Comparison of ENCODE assay signal across 28 mouse cellular contexts in the genomic region with DNA sequence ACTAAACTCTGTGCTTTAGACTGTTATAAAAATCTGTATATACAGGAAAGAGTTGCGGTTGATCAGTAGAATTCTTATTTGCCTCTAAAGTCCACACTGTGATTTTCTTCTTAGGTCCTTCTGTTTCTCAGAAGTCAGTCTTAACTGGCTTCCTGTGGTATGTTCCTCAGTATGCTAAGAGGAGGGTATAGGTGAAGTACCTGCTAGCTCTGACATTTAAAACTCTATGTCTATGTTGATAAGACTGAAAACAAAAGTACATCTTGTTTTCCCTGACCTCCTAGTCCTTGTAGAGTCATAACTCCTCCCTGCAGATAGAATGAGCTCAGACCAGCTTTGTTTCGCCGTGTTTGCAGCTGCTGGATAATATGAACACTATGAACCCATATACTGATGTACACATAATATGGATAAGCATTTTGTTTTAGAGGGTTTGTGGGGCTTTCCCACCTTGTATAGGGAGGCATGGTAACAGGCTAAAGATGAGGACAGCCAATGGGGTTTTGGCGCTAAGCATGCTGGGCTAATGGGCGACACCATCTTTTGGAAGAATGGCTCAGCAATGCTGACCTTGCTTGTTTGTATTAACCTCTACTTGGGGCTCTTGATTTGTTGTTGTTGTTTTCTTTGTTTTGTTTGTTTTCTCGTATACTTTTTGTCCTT. TPM values are rescaled to one million over a fixed set of nuclear protein-coding genes. Genes with fewer than 3 reads are reported as not detected.
"Had no signal": no experiment of that assay in that cellular context is flagged by ENCODE, and none has a peak within 500 bp of the region (broad histone marks: within the 10 kb centered on the region; RNA-seq: fewer than 3 reads in every experiment).

No protein-coding gene starts in this region.

- H3K4me2 ChIP-seq: heart, embryonic 12.5 days; hindbrain, embryonic 12.5 days; hindbrain, embryonic 14.5 days; intestine, embryonic 15.5 days; kidney, embryonic 15.5 days; limb, embryonic 12.5 days; liver, embryonic 11.5 days; liver, embryonic 13.5 days; liver, embryonic 15.5 days had no signal

- ATAC-seq: hindbrain, embryonic 16.5 days; intestine, embryonic 15.5 days had no signal

- H3K27ac ChIP-seq: gastrocnemius, adult 2 months; heart, adult 2 months; hindbrain, embryonic 10.5 days; hindbrain, embryonic 12.5 days; hindbrain, embryonic 14.5 days; intestine, embryonic 15.5 days; kidney, embryonic 15.5 days; kidney, postnatal 0 days; left cerebral cortex, adult 2 months; limb, embryonic 10.5 days; limb, embryonic 12.5 days; liver, embryonic 13.5 days; liver, embryonic 15.5 days had no signal

- DNase-seq: gastrocnemius, adult 2 months; gastrocnemius, postnatal 10 days; gastrocnemius, postnatal 25 days; heart, adult 2 months; heart, postnatal 10 days; heart, postnatal 4 days; kidney, adult 11 months; kidney, adult 2 months; kidney, adult 9 months; kidney, postnatal 14 days; kidney, postnatal 36 days; liver; liver, embryonic 13.5 days had no signal

- H3K4me3 ChIP-seq: gastrocnemius, adult 2 months; heart, adult 2 months; heart, embryonic 12.5 days; hindbrain, embryonic 10.5 days; hindbrain, embryonic 12.5 days; intestine, embryonic 15.5 days; kidney, embryonic 15.5 days; left cerebral cortex, adult 2 months; limb, embryonic 10.5 days; limb, embryonic 12.5 days; liver, embryonic 13.5 days; liver, embryonic 15.5 days had no signal

- H3K9ac ChIP-seq: heart, embryonic 12.5 days; hindbrain, embryonic 12.5 days; hindbrain, embryonic 14.5 days; intestine, embryonic 15.5 days; kidney, embryonic 15.5 days; limb, embryonic 12.5 days; liver, embryonic 13.5 days; liver, embryonic 15.5 days had no signal

- H3K9me3 ChIP-seq: heart, embryonic 12.5 days; hindbrain, embryonic 10.5 days; hindbrain, embryonic 12.5 days; intestine, embryonic 15.5 days; kidney, embryonic 15.5 days; limb, embryonic 10.5 days; limb, embryonic 12.5 days; liver, embryonic 13.5 days; liver, embryonic 15.5 days had no signal

- H3K27me3 ChIP-seq: heart, embryonic 12.5 days; hindbrain, embryonic 12.5 days; intestine, embryonic 15.5 days; kidney, embryonic 15.5 days; limb, embryonic 12.5 days; liver, embryonic 13.5 days; liver, embryonic 15.5 days had no signal

RNA-seq across cellular contexts. Expression of a gene that starts 14.4 kb away (rescaled TPM):
- polyA plus RNA-seq: heart, adult 2 months; heart, embryonic 12.5 days; heart, embryonic 14.5 days; hindbrain, embryonic 10.5 days; hindbrain, embryonic 12.5 days; hindbrain, embryonic 16.5 days; intestine, embryonic 15.5 days; kidney, adult 2 months; kidney, embryonic 15.5 days; large intestine, adult 2 months; limb, embryonic 10.5 days; limb, embryonic 12.5 days; liver, embryonic 13.5 days; liver, embryonic 15.5 days had no signal

RNA-seq across cellular contexts. Expression of a gene that starts 36.1 kb away (rescaled TPM):
- polyA plus RNA-seq: liver, embryonic 13.5 days; liver, embryonic 15.5 days had no signal
